ENCODE assay signal across 8 mouse cellular contexts in genomic region chr3:145937505-145938404, GRCm38 (mm10). TPM values are rescaled to one million over a fixed set of nuclear protein-coding genes. Genes with fewer than 3 reads are reported as not detected.
DNase-seq lines count a peak whose midpoint lies in the region; ATAC-seq lines count a peak whose summit lies in the region.

Gene 2410004B18Rik, plus strand, starts transcription at chr3:145938014.

- no peaks in the 10 kb centered on the region for H3K9me3 ChIP-seq in embryonic facial prominence, embryonic 10.5 days
- no peaks in the 10 kb centered on the region for H3K9me3 ChIP-seq in midbrain, embryonic 11.5 days (ENCODE audit: control insufficient read depth, low read length)

- 1% methylated on average over 70 of the region's 70 CpGs for WGBS in embryonic facial prominence, embryonic 10.5 days
- 2% methylated on average over 48 of the region's 70 CpGs for WGBS in midbrain, embryonic 11.5 days

- DNase-seq in adrenal gland, postnatal 14 days, result peak; percentile 96
- peak; percentile 96 for DNase-seq in embryonic facial prominence, embryonic 10.5 days (ENCODE audit: low spot score)
- peak; percentile 86 for DNase-seq in kidney, adult 11 months
- DNase-seq in left cerebral cortex, postnatal 4 days, result peak; percentile 93
- peak; percentile 100 for DNase-seq in midbrain, embryonic 11.5 days (ENCODE audit: low spot score, missing footprints)
- DNase-seq in right cerebral cortex, postnatal 4 days, result peak; percentile 96
- peak; percentile 90 for DNase-seq in yolk sac, embryonic 10.5 days (ENCODE audit: low spot score)

- no peaks in the 10 kb centered on the region for H3K27me3 ChIP-seq in embryonic facial prominence, embryonic 10.5 days (replicated peaks; ENCODE audit: low read depth, poor library complexity, severe bottlenecking)
- H3K27me3 ChIP-seq in midbrain, embryonic 11.5 days (ENCODE audit: control insufficient read depth, insufficient read depth, low read length), result no peaks in the 10 kb centered on the region

- H3K4me3 ChIP-seq in embryonic facial prominence, embryonic 10.5 days, result peak within 1 kb of the TSS; percentile 90
- H3K4me3 ChIP-seq in midbrain, embryonic 11.5 days (ENCODE audit: low read depth, low read length), result peak within 1 kb of the TSS; percentile 99

- H3K9ac ChIP-seq in midbrain, embryonic 11.5 days (ENCODE audit: low read length), result peak within 1 kb of the TSS; percentile 91

- intact Hi-C loops in left cerebral cortex, postnatal 4 days (cut with DNase I), result no loop called here

- peak within 1 kb of the TSS; percentile 87 for H3K27ac ChIP-seq in embryonic facial prominence, embryonic 10.5 days (replicated peaks)
- peak within 1 kb of the TSS; percentile 25; the same call in 1 of the 2 replicates for H3K27ac ChIP-seq in midbrain, embryonic 11.5 days (ENCODE audit: low read depth, low read length)

- H3K36me3 ChIP-seq in embryonic facial prominence, embryonic 10.5 days (replicated peaks), result peaks cover 50% of the 10 kb centered on the region
- peaks cover 3% of the 10 kb centered on the region for H3K36me3 ChIP-seq in midbrain, embryonic 11.5 days (ENCODE audit: control insufficient read depth, insufficient read depth, low read length)

- ATAC-seq in granulocyte monocyte progenitor cell, adult 5-6 weeks (replicated peaks; ENCODE audit: poor library complexity, severe bottlenecking), result peak; percentile 80
- peak; percentile 95 for ATAC-seq in midbrain, embryonic 11.5 days (ENCODE audit: low FRiP score)

- peaks cover 22% of the 10 kb centered on the region for H3K4me1 ChIP-seq in embryonic facial prominence, embryonic 10.5 days
- peaks cover 10% of the 10 kb centered on the region for H3K4me1 ChIP-seq in midbrain, embryonic 11.5 days (ENCODE audit: control insufficient read depth, insufficient read depth, low read length)

- peak within 1 kb of the TSS; percentile 63 for H3K4me2 ChIP-seq in midbrain, embryonic 11.5 days

RNA-seq across cellular contexts. Expression of gene 2410004B18Rik, which starts in this region (rescaled TPM):
- total RNA-seq in adrenal gland, postnatal 14 days (2021), result 22.2 and 30.6 TPM in 2 replicates
- 51.1 and 53.1 TPM in 2 replicates for polyA plus RNA-seq in embryonic facial prominence, embryonic 10.5 days (2016; fragmentation: Nextera tagmentation; extraction: Ambion mirVana)
- 9.7 and 16.0 TPM in 2 replicates for total RNA-seq in granulocyte monocyte progenitor cell, adult 5-6 weeks (2014; fragmentation: Nextera tagmentation)
- 15.9 and 18.6 TPM in 2 replicates for total RNA-seq in granulocyte monocyte progenitor cell, adult 5-6 weeks (2017)
- 10 to 100 TPM; 51.5 to 56.8 TPM for total RNA-seq in left cerebral cortex, postnatal 4 days (2021)
- 63.3 and 69.3 TPM in 2 replicates for polyA plus RNA-seq in midbrain, embryonic 11.5 days (2014; fragmentation: Nextera tagmentation; extraction: Ambion mirVana)

Comparison
In these comparisons a context has a peak if more than half of its experiments do, and no peak if none do; other contexts are left out.
1. Peak in every context shown above with its lines: DNase-seq, ATAC-seq, H3K4me3 ChIP-seq and H3K27ac ChIP-seq.